9 mouse cellular contexts compared by ENCODE assay signal in the genomic region with DNA sequence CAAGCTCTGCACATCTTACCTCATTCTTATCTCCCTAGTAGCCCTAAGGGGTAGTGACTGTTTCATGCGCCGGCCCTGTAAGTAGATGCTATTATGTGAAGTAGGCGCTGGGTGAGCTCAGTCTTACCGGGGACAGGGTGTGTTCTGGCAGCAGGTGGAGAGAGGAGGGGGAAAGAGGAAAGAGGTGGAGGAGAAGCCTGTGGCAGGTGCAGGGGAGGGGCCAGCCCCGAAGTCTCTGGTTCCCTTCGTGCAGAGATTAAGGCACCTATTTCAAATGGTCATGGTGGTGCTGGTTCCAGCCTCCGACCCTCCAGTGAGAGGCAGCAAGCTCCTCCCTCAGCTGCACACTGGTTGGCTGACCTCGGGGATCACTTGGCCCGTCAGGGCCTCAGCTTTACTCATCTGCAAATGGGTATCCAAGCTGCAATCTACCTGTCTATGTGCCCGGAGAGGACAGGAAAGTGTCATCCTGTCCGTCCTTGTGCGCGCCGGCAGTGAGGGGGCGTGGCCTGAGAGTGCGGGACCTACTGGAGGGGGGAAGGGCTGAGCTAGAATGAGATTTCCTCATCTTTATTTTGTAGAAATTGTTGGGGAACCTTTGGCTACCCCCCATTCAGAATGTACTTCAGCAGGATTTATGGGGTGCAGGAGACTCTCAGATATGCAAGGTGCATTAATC. TPM values are rescaled to one million over a fixed set of nuclear protein-coding genes. Genes with fewer than 3 reads are reported as not detected.
DNase-seq lines count a peak whose midpoint lies in the region; ATAC-seq and TF ChIP-seq lines count a peak whose summit lies in the region.
"Had no signal": no experiment of that assay in that cellular context is flagged by ENCODE, and none has a peak within 500 bp of the region (broad histone marks: within the 10 kb centered on the region; RNA-seq: fewer than 3 reads in every experiment).

No protein-coding gene starts in this region.

- no peak for DNase-seq in kidney, adult 2 months
- no peak for DNase-seq in forebrain, postnatal 0 days
- DNase-seq in lung, embryonic 14.5 days, result peak; percentile 26
- DNase-seq in thymus, postnatal 0 days (ENCODE audit: low spot score), result peak; percentile 25
- DNase-seq in layer of hippocampus, adult 8-10 months (ENCODE audit: low spot score in 2 of 2), result no peak
- DNase-seq in testis, postnatal 14 days (ENCODE audit: low spot score), result no peak
- no peak for DNase-seq in urinary bladder, adult 18-20 months (ENCODE audit: low spot score in 2 of 2)
- DNase-seq: right cerebral cortex, postnatal 25 days had no signal

- no peaks in the 10 kb centered on the region for H3K4me1 ChIP-seq in kidney, embryonic 14.5 days (ENCODE audit: control insufficient read depth, insufficient read depth, low read length)
- no peaks in the 10 kb centered on the region for H3K4me1 ChIP-seq in kidney, adult 2 months (ENCODE audit: control insufficient read depth, insufficient read depth, low read length)
- no peaks in the 10 kb centered on the region; the same call in 1 of the 2 replicates for H3K4me1 ChIP-seq in forebrain, postnatal 0 days (ENCODE audit: insufficient read depth)
- H3K4me1 ChIP-seq in lung, embryonic 14.5 days (ENCODE audit: insufficient read depth), result peaks cover 7% of the 10 kb centered on the region; the same call in 1 of the 2 replicates

- no peaks in the 10 kb centered on the region for H3K27me3 ChIP-seq in kidney, embryonic 14.5 days (ENCODE audit: control insufficient read depth, insufficient read depth, low read length)
- H3K27me3 ChIP-seq in kidney, adult 2 months (replicated peaks; ENCODE audit: control insufficient read depth, insufficient read depth, low read length), result no peaks in the 10 kb centered on the region
- H3K27me3 ChIP-seq in forebrain, postnatal 0 days (ENCODE audit: insufficient read depth, low read length), result no peaks in the 10 kb centered on the region
- no peaks in the 10 kb centered on the region for H3K27me3 ChIP-seq in lung, embryonic 14.5 days (ENCODE audit: insufficient read depth, low read length)

- H3K4me3 ChIP-seq in kidney, embryonic 14.5 days (ENCODE audit: low read length), result peak overlapping the region; percentile 29; the same call in 1 of the 2 replicates
- no peak overlapping the region; the same call in 1 of the 2 replicates for H3K4me3 ChIP-seq in kidney, adult 2 months (ENCODE audit: insufficient read depth, low read depth, low read length)
- no peak overlapping the region for H3K4me3 ChIP-seq in forebrain, postnatal 0 days (ENCODE audit: low read depth, low read length)
- peak overlapping the region; percentile 19 for H3K4me3 ChIP-seq in lung, embryonic 14.5 days (ENCODE audit: low read depth, low read length)

- H3K36me3 ChIP-seq in kidney, embryonic 14.5 days (ENCODE audit: control insufficient read depth, insufficient read depth, low read length), result no peaks in the 10 kb centered on the region
- H3K36me3 ChIP-seq in kidney, adult 2 months (ENCODE audit: control insufficient read depth, insufficient read depth, low read length), result no peaks in the 10 kb centered on the region
- no peaks in the 10 kb centered on the region for H3K36me3 ChIP-seq in forebrain, postnatal 0 days (ENCODE audit: insufficient read depth)
- H3K36me3 ChIP-seq in lung, embryonic 14.5 days (ENCODE audit: insufficient read depth), result no peaks in the 10 kb centered on the region

- WGBS in kidney, embryonic 14.5 days, result 15% methylated on average over 16 of the region's 16 CpGs
- 16% methylated on average over 16 of the region's 16 CpGs for WGBS in kidney, adult 2 months
- WGBS in forebrain, postnatal 0 days, result 18% methylated on average over 16 of the region's 16 CpGs
- 16% methylated on average over 16 of the region's 16 CpGs for WGBS in lung, embryonic 14.5 days

- H3K27ac ChIP-seq in kidney, embryonic 14.5 days (ENCODE audit: low read depth, low read length), result no peak overlapping the region
- no peak overlapping the region for H3K27ac ChIP-seq in kidney, adult 2 months (ENCODE audit: insufficient read depth, low read depth, low read length)
- H3K27ac ChIP-seq in forebrain, postnatal 0 days (ENCODE audit: low read depth, low read length), result no peak overlapping the region
- no peak overlapping the region for H3K27ac ChIP-seq in lung, embryonic 14.5 days (ENCODE audit: low read depth)

- ATAC-seq in kidney, embryonic 14.5 days (ENCODE audit: low FRiP score, low TSS enrichment), result no peak
- ATAC-seq in forebrain, postnatal 0 days, result no peak
- ATAC-seq in lung, embryonic 14.5 days (ENCODE audit: insufficient read depth), result peak; percentile 47; the same call in 1 of the 2 replicates

- no peak overlapping the region for H3K9ac ChIP-seq in kidney, embryonic 14.5 days (ENCODE audit: low read depth, low read length)
- H3K9ac ChIP-seq in forebrain, postnatal 0 days, result no peak overlapping the region
- H3K9ac ChIP-seq in lung, embryonic 14.5 days, result no peak overlapping the region

- H3K9me3 ChIP-seq in kidney, embryonic 14.5 days (ENCODE audit: control insufficient read depth, low read length), result no peaks in the 10 kb centered on the region
- no peaks in the 10 kb centered on the region for H3K9me3 ChIP-seq in forebrain, postnatal 0 days (ENCODE audit: low read length)
- no peaks in the 10 kb centered on the region for H3K9me3 ChIP-seq in lung, embryonic 14.5 days (ENCODE audit: low read depth, low read length)

- TF ChIP-seq POLR2A in kidney, adult 2 months (IDR thresholded peaks at IDR 0.05; ENCODE audit: low read depth, low read length), result no peak

- peak overlapping the region; percentile 48 for H3K4me2 ChIP-seq in kidney, embryonic 14.5 days (replicated peaks; ENCODE audit: low read depth, low read length)
- peak overlapping the region; percentile 39 for H3K4me2 ChIP-seq in forebrain, postnatal 0 days (ENCODE audit: low read depth)
- H3K4me2 ChIP-seq in lung, embryonic 14.5 days, result peak overlapping the region; percentile 59

- TF ChIP-seq CTCF in kidney, adult 2 months (conservative IDR thresholded peaks at IDR 0.05; ENCODE audit: insufficient read depth, insufficient read length, low read depth, low read length), result no peak
- TF ChIP-seq CTCF in forebrain, postnatal 0 days (IDR thresholded peaks at IDR 0.05; ENCODE audit: low read depth), result no peak
- no peak for TF ChIP-seq CTCF in lung, embryonic 14.5 days (IDR thresholded peaks at IDR 0.05; ENCODE audit: low read depth)

RNA-seq across cellular contexts. Expression of gene Capn8, which starts 20.5 kb away (rescaled TPM):
- not detected in 2 replicates for polyA plus RNA-seq in kidney, embryonic 14.5 days (2014; fragmentation: Nextera tagmentation; extraction: Ambion mirVana)
- 0.03 TPM in 1 of 2 replicates, not detected in the other for polyA plus RNA-seq in kidney, adult 2 months (2012; rRNA removed)
- total RNA-seq in forebrain, postnatal 0 days (2014; rRNA removed), result not detected in 2 replicates
- polyA plus RNA-seq in forebrain, postnatal 0 days (2015; fragmentation: Nextera tagmentation; extraction: Ambion mirVana), result 0.12 TPM in 1 of 2 replicates, not detected in the other
- polyA plus RNA-seq in lung, embryonic 14.5 days (2014; fragmentation: Nextera tagmentation; extraction: Ambion mirVana), result not detected in 2 replicates
- polyA plus RNA-seq in thymus, postnatal 0 days (2015; fragmentation: Nextera tagmentation; extraction: Ambion mirVana), result 0.18 and 0.21 TPM in 2 replicates
- total RNA-seq in layer of hippocampus, adult 8-10 months (2022), result not detected

Comparison
In these comparisons a context has a peak if more than half of its experiments do, and no peak if none do; other contexts are left out.
1. H3K4me3 ChIP-seq: peak in kidney, embryonic 14.5 days (single experiment) and lung, embryonic 14.5 days (single experiment); none in kidney, adult 2 months (single experiment) and forebrain, postnatal 0 days (single experiment).
2. DNase-seq: peak in lung, embryonic 14.5 days (single experiment) and thymus, postnatal 0 days (single experiment); none in kidney, adult 2 months (single experiment), forebrain, postnatal 0 days (single experiment), layer of hippocampus, adult 8-10 months (0 of 2), testis, postnatal 14 days (single experiment) and urinary bladder, adult 18-20 months (0 of 2).
3. Peak in every context shown above with its lines, with median percentiles within 50 percentile points of each other: H3K4me2 ChIP-seq.